Mouse (Mus musculus) neural tube, embryonic 10.5 days (tissue): Measurements from ENCODE around the gene Gm960.

Source experiments
- DNase-seq: peaks from one replicate; pipeline ENCODE4 v3.0.0-alpha.2; 2017; ENCODE audit warnings: low spot score; ENCODE audit errors: extremely low spot score

Gm960 gene

GRCm38 (mm10) chr19:4712156-4712780 lies 13.8 kb upstream of the Gm960 start:
- peak; percentile 73 for DNase-seq

- peak; percentile 77 for DNase-seq
Measured at GRCm38 (mm10) chr19:4711601-4712155, 13.2 kb upstream of the Gm960 start.

DNA sequence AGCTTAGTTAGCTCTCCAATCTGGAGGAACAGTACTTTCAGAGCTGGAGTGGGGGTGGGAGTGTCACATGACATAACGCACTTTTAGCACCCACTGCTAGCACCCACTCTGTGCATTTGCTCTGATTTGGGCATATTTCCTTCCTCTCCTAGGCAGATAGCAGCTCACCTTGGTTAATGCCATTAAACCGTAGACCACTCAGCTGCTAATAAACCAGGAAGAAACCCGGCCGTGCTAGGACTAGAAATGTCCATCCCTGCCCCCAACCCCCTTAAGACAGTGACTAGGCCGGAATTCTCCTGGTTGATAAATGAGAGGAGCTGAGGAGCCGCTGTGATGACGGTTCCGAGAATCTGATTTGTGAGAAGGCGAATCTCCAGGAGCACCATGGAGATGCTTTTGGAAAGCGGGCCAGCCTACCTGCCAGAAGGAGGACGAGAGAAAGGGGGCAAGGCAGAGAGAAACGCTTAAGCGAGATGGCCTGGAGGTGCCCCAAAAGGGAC lies 12.7 kb upstream of the Gm960 start, which contains the start of gene Sptbn2:
Gene Sptbn2 (plus strand): TSS at position 70 of the 503 bp plus-strand sequence.
- no peak for DNase-seq

- no peak for DNase-seq
Measured at GRCm38 (mm10) chr19:4708765-4709164, 10.3 kb upstream of the Gm960 start.

DNA sequence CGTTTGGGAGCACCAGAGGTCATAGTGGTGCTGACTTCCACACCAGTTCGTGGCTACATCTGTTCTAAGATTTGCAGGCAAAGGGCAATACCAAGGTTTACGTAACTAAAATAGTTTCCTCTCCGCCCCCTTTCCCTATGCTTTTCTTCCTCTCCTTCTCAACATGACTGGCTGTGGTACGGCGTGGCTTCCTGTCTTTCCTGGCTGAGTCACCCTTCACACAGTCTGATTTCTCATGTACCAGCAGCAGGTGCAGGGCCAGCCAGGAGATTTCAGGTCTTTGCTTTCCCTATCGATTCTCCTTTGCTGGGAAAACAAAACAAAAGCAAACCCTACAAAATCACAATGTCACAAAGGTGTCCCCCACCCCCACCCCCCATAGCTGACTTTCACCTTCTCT lies 2.8 kb upstream of the Gm960 start:
- DNase-seq: no peak

GRCm38 (mm10) chr19:4700656-4701055 lies 2.2 kb upstream of the Gm960 start:
- DNase-seq: no peak

DNA sequence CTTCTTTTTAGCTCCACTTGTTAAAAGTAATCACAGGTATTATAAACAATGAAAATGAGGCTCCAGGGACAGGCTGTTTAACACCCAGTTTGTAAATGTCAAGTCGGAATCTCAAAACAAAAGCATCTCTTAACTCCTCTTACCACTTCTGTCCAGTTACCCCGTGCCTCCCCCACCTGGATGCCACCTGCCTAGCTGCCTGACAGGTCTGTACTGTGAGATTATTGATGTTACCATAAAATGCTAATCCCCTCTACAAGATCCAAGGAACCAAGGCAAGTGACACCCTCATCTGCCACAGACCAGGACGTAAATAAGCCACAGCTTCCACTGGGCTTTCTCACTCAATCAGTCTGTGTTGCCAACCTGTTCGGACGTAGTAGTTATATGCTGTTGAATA lies 1.4 kb upstream of the Gm960 start:
- no peak for DNase-seq

- peak; percentile 26 for DNase-seq
Measured at GRCm38 (mm10) chr19:4698856-4699255, 388 bp upstream of the Gm960 start.

GRCm38 (mm10) chr19:4697721-4698120 lies 747 bp downstream of the Gm960 start:
- no peak for DNase-seq

DNA sequence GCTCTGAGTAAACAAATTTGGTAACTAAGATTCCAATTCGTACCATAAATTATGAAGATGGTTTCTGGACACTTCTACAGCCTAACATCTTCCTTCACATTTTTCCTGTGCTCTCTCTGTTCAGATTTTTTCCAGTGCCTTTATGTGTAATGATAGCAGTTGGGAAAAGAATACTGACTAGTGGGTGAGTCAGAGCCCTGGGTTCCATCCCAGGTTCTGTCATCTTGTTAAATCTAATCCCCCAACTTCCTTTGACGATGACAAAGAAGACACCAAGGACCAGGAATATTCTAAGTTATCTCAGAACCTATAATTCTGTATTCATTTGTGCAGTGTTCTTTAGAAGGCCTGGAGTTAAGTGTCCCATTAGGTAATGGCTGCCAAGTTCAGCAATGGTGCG lies 1.3 kb downstream of the Gm960 start:
- no peak for DNase-seq

DNA sequence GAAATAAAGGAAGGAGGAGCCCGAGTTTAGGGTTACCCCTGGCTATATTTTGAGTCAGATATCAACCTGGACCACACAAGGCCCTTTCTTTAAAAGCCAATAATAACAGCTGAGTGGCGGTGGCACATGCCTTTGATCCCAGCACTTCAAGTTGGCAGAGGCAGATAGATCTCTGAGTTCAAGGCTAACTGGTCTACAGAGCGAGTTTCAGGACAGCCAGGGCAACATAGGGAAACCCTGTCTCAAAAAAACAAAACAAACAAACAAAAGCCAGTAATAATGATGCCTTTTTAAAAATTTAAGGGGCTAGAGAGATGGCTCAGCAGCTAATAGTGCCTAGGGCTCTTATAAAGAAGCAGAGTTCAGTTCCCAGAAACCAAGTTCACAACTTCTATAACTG lies 4.1 kb downstream of the Gm960 start:
- no peak for DNase-seq

DNA sequence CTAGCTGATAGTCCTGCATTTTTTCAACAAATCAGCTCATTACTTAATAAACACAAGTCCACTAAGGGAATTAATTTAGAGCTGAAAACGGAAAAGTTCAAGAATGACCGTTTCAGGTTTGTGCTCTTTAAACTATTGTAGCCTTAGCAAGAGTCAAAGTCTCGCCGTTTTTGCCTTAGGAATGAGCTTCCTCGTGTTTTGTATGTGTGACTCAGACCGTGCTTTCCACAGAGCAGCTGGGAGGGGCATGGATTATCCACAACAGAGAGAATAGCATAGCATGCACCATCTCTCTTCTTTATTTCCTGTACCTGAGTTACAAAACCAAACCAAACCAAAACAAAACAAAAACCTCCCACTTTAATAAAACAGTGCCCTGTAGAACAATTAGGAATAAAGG lies 26.1 kb downstream of the Gm960 start:
- no peak for DNase-seq

- DNase-seq: no peak
Measured at GRCm38 (mm10) chr19:4670776-4671175, 27.7 kb downstream of the Gm960 start.

GRCm38 (mm10) chr19:4666815-4667214 lies 31.7 kb downstream of the Gm960 start:
- DNase-seq: no peak

DNA sequence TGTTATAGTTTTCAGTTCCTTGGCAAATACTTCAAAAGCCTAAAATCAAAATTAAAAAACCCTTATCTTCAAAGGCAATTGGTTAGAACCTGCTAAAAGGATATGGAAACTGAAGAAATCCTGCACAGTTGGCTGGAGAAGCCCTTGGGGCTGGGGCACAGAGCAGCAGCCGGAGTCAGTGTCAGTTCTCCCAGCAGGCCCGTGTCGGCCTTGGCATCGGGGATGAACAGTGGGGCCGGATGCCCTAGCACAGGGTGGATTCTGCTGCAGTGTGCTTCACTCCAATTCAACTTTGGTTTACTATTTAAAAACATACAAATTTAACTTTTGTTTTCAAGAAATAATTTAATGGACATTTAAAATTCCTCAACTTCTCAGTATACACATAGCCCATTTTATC lies 40.3 kb downstream of the Gm960 start:
- DNase-seq: no peak

GRCm38 (mm10) chr19:4646917-4647492 lies 51.5 kb downstream of the Gm960 start:
- DNase-seq: no peak

DNA sequence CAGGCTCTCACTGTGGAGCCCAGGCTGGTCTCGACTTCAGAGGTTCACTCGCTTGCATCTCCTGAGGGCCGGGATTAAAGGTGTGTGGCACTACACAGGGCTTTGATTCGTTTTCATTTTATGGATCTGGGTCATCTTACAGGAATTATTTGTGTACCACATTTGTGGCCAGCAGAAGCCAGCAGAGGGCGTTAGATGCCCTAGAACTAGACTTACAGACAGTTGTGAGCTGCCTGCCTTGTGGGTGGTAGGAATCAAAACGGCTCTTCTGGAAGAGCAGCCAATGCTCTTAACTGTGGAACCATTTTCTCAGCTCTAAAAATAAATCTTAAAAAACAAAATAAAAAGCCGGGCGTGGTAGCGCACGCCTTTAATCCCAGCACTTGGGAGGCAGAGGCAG lies 54.2 kb downstream of the Gm960 start:
- peak; percentile 41 for DNase-seq

GRCm38 (mm10) chr19:4635986-4636385 lies 62.5 kb downstream of the Gm960 start:
- DNase-seq: no peak

DNA sequence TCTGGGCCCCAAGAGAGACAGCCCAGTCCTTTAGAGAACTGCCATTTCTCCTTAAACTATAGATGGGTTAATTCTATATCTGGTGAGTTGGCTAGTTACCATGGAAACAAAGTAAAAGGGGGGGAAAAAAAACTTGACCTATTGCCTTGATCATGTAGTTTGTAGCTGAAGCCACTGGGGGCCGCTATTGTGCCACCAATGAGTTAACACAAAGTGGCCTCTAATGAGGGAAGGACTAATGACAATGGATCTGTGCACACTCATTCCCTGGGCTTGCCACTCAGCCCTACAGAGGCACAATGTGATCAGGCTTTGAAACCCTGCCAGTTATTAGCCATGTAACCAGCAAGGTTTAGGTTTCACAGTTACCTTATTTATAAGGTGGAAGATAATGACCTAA lies 69.6 kb downstream of the Gm960 start:
- DNase-seq: peak; percentile 70

- no peak for DNase-seq
Measured at GRCm38 (mm10) chr19:4625829-4626535, 72.5 kb downstream of the Gm960 start.

- DNase-seq: peak; percentile 93
Measured at GRCm38 (mm10) chr19:4625179-4625828, 73.2 kb downstream of the Gm960 start, which contains the start of gene Rce1. TSS of gene Rce1 (minus strand) at chr19:4625641.
